Mouse (Mus musculus) brain, adult 10 weeks (tissue): ENCODE data around the gene Gm36079. TPM values are rescaled to one million over a fixed set of nuclear protein-coding genes. Genes with fewer than 3 reads are reported as not detected.

ENCODE experiments used
- polyA plus RNA-seq: library from polyadenylated mRNA; stranded (reverse); fragments of 350-450 nt; fragmentation: Illumina TruSeq; extraction: RNeasy Lipid Tissue Mini Kit (QIAGEN cat#74804); gene quantifications from one replicate; pipeline ENCODE4 v1.2.3, GENCODE M21; 2015; ENCODE audit warnings: low read depth, low replicate concordance

Gene Gm36079
- polyA plus RNA-seq = not detected

DNA sequence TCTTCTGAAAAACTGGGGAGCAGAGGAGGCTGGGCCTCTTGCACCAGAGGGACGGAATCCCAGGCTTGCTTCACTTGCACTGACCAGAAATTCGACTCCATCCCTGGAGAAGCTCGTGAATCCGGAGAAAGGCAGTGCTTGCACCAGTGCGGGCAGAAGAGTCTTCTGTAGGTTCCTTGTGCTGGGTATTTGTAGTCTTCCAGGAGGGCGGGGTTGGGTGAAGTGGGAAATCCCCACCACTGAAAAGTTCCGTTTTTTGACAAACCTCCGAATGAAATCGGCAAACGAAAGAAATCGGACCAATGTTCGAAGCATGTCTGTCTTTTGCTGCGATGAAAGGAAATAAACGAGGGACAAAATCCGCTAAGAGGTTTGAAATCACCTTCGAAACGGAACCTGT, at the start of gene Gm36079:
TSS of gene Gm36079 (minus strand) at position 101 of the 400 bp plus-strand sequence.

GRCm38 (mm10) chr13:120052085-120052484, 25.3 kb upstream of the Gm36079 start, which contains the start of gene Gm21188:
TSS of gene Gm21188 (minus strand) at chr13:120052194.

Other genes starting within 250 kb of the Gm36079 start
- 38.5 TPM for gene Zfp131, start 236.1 kb downstream of the Gm36079 start, polyA plus RNA-seq
- gene AF067063, start 196.8 kb downstream of the Gm36079 start, polyA plus RNA-seq = not detected
- not detected for gene D13Ertd608e, start 191.0 kb downstream of the Gm36079 start, polyA plus RNA-seq
- not detected for gene Tcstv1, start 132.2 kb downstream of the Gm36079 start, polyA plus RNA-seq
- not detected for gene Gm21761, start 97.7 kb downstream of the Gm36079 start, polyA plus RNA-seq
- gene B020031M17Rik, start 76.2 kb downstream of the Gm36079 start, polyA plus RNA-seq = not detected
- not detected for gene Gm21188, start 25.2 kb upstream of the Gm36079 start, polyA plus RNA-seq
- gene Gm20767, start 113.2 kb upstream of the Gm36079 start, polyA plus RNA-seq = not detected
- gene Gm21818, start 145.4 kb upstream of the Gm36079 start, polyA plus RNA-seq = not detected
- not detected for gene Gm21762, start 188.9 kb upstream of the Gm36079 start, polyA plus RNA-seq
- not detected for gene Gm21731, start 212.1 kb upstream of the Gm36079 start, polyA plus RNA-seq
- gene AF067061, start 236.1 kb upstream of the Gm36079 start, polyA plus RNA-seq = not detected